Mouse (Mus musculus): ENCODE results near the gene Srcin1.

DNA sequence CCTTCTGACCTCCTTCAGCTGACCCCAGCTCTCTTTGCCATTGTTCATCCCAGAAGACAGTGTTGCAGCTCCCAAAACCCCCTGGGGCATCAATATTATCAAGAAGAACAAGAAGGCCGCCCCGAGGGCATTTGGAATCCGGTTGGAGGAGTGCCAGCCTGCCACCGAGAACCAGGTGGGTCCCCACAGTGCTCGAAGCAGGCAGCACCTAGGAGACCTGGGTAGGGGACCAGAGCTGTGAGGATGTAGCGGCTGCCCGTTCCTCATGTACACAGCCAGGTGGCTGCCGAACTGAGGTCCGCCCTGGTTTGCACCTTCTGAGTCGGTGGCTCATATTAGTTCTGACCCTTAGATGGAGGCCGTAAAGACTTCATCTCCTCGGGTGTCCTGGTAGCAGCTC, 110.0 kb downstream of the Srcin1 start:
- TF ChIP-seq CTCF (IDR thresholded peaks at IDR 0.05; ENCODE audit: borderline replicate concordance, extremely low read depth, insufficient read depth, insufficient read length) (no peak), POLR2A (IDR thresholded peaks at IDR 0.05; ENCODE audit: borderline replicate concordance, extremely low read depth, insufficient read depth, insufficient read length, poor library complexity, severe bottlenecking) (no peak)
